In the genomic region with DNA sequence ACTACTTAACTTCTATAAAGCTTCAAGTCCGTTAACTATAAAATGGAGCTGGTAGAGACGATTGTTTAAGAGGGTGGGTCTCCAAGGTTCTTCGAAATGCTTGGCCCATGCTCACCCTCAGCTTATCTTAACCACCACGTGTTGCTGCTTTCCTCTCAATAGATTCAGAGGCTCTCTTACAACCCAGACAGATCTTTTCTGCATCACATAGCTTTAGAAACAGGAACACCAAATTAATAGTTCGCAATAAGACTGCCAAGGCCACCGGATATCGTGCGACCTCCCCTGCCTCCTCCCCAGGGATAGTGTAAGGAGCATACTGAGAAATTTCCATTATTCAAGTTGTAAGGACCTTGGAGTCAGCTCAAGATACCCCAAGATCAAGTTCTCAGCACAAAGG, we compare ENCODE assay signal across 18 mouse cellular contexts.
DNase-seq lines count a peak whose midpoint lies in the region; ATAC-seq and TF ChIP-seq lines count a peak whose summit lies in the region.
"Had no signal": no experiment of that assay in that cellular context is flagged by ENCODE, and none has a peak within 500 bp of the region (broad histone marks: within the 10 kb centered on the region; RNA-seq: fewer than 3 reads in every experiment).

No protein-coding gene starts in this region.

- ATAC-seq in erythroid progenitor cell, adult 5-6 weeks (replicated peaks; ENCODE audit: low FRiP score, poor library complexity, severe bottlenecking), result peak; percentile 41
- peak; percentile 16; the same call in 1 of the 2 replicates for ATAC-seq in liver, embryonic 15.5 days (ENCODE audit: insufficient read depth)
- ATAC-seq in hindbrain, embryonic 11.5 days (ENCODE audit: low FRiP score), result no peak
- ATAC-seq: forebrain, embryonic 15.5 days; hindbrain, embryonic 16.5 days had no signal

- no peak overlapping the region for H3K4me3 ChIP-seq in kidney, adult 2 months (ENCODE audit: insufficient read depth, low read depth, low read length)
- no peak overlapping the region for H3K4me3 ChIP-seq in liver, embryonic 15.5 days (replicated peaks)
- H3K4me3 ChIP-seq in hindbrain, embryonic 11.5 days (ENCODE audit: low read depth, low read length), result no peak overlapping the region
- H3K4me3 ChIP-seq: forebrain, embryonic 15.5 days; heart, embryonic 15.5 days; neural tube, embryonic 12.5 days had no signal

- H3K9ac ChIP-seq in liver, embryonic 15.5 days, result peak overlapping the region; percentile 31; the same call in 1 of the 2 replicates
- H3K9ac ChIP-seq in hindbrain, embryonic 11.5 days (ENCODE audit: low read depth, low read length), result no peak overlapping the region
- H3K9ac ChIP-seq: forebrain, embryonic 15.5 days; heart, embryonic 15.5 days; neural tube, embryonic 12.5 days had no signal

- H3K9me3 ChIP-seq in liver, embryonic 15.5 days (replicated peaks), result no peaks in the 10 kb centered on the region
- H3K9me3 ChIP-seq in hindbrain, embryonic 11.5 days (ENCODE audit: control insufficient read depth, low read length), result no peaks in the 10 kb centered on the region
- H3K9me3 ChIP-seq: forebrain, embryonic 15.5 days; G1E; heart, embryonic 15.5 days; neural tube, embryonic 12.5 days had no signal

- WGBS in kidney, adult 2 months, result 68% methylated on average over 8 of the region's 8 CpGs
- WGBS in liver, embryonic 15.5 days (ENCODE audit: insufficient replicate concordance), result 37% methylated on average over 8 of the region's 8 CpGs
- WGBS in hindbrain, embryonic 11.5 days, result 91% methylated on average over 8 of the region's 8 CpGs

- H3K4me1 ChIP-seq in kidney, adult 2 months (ENCODE audit: control insufficient read depth, insufficient read depth, low read length), result no peaks in the 10 kb centered on the region; the same call in 1 of the 2 replicates
- peaks cover 89% of the 10 kb centered on the region for H3K4me1 ChIP-seq in liver, embryonic 15.5 days (replicated peaks)
- H3K4me1 ChIP-seq in hindbrain, embryonic 11.5 days (replicated peaks; ENCODE audit: control insufficient read depth, insufficient read depth, low read length), result no peaks in the 10 kb centered on the region
- H3K4me1 ChIP-seq: forebrain, embryonic 15.5 days; heart, embryonic 15.5 days had no signal

- no peaks in the 10 kb centered on the region for H3K27me3 ChIP-seq in kidney, adult 2 months (replicated peaks; ENCODE audit: control insufficient read depth, insufficient read depth, low read length)
- H3K27me3 ChIP-seq in liver, embryonic 15.5 days, result no peaks in the 10 kb centered on the region
- H3K27me3 ChIP-seq in hindbrain, embryonic 11.5 days (ENCODE audit: control insufficient read depth, insufficient read depth, low read length), result no peaks in the 10 kb centered on the region
- H3K27me3 ChIP-seq: forebrain, embryonic 15.5 days; heart, embryonic 15.5 days; neural tube, embryonic 12.5 days had no signal

- peak; percentile 67 for DNase-seq in kidney, adult 2 months
- no peak for DNase-seq in kidney, adult 18-20 months
- DNase-seq in kidney, postnatal 25 days, result peak; percentile 35 to 53
- no peak for DNase-seq in hindbrain, embryonic 11.5 days (ENCODE audit: low spot score)
- DNase-seq in adrenal gland, adult 8-10 months, result no peak
- DNase-seq: adrenal gland, postnatal 25 days; cerebellum, adult 9-11 months; embryo, embryonic 11 days; lung, postnatal 10 days; right cerebral cortex, postnatal 4 days; thymus, adult 18-20 months had no signal

- TF ChIP-seq POLR2A in kidney, adult 2 months (IDR thresholded peaks at IDR 0.05; ENCODE audit: low read depth, low read length), result no peak

- no peaks in the 10 kb centered on the region for H3K36me3 ChIP-seq in kidney, adult 2 months (ENCODE audit: control insufficient read depth, insufficient read depth, low read length)
- no peaks in the 10 kb centered on the region for H3K36me3 ChIP-seq in liver, embryonic 15.5 days (replicated peaks)
- H3K36me3 ChIP-seq in hindbrain, embryonic 11.5 days (ENCODE audit: control insufficient read depth, insufficient read depth, low read length), result no peaks in the 10 kb centered on the region
- H3K36me3 ChIP-seq: forebrain, embryonic 15.5 days; G1E; heart, embryonic 15.5 days; neural tube, embryonic 12.5 days had no signal

- TF ChIP-seq CTCF in kidney, adult 2 months (conservative IDR thresholded peaks at IDR 0.05; ENCODE audit: insufficient read depth, insufficient read length, low read depth, low read length), result no peak

- H3K27ac ChIP-seq in kidney, adult 2 months (ENCODE audit: insufficient read depth, low read depth, low read length), result peak overlapping the region; percentile 57; the same call in 1 of the 2 replicates
- H3K27ac ChIP-seq in liver, embryonic 15.5 days (replicated peaks), result peak overlapping the region; percentile 96
- H3K27ac ChIP-seq in hindbrain, embryonic 11.5 days (ENCODE audit: low read depth, low read length), result no peak overlapping the region
- H3K27ac ChIP-seq: forebrain, embryonic 15.5 days; heart, embryonic 15.5 days; neural tube, embryonic 12.5 days had no signal

- peak overlapping the region; percentile 30; the same call in 1 of the 2 replicates for H3K4me2 ChIP-seq in liver, embryonic 15.5 days
- H3K4me2 ChIP-seq in hindbrain, embryonic 11.5 days (replicated peaks; ENCODE audit: low read depth, low read length), result no peak overlapping the region
- H3K4me2 ChIP-seq: forebrain, embryonic 15.5 days; heart, embryonic 15.5 days; neural tube, embryonic 12.5 days had no signal

Comparison
In these comparisons a context has a peak if more than half of its experiments do, and no peak if none do; other contexts are left out.
1. DNase-seq: peak in kidney, adult 2 months (single experiment) and kidney, postnatal 25 days (2 of 2); none in kidney, adult 18-20 months (single experiment), hindbrain, embryonic 11.5 days (single experiment) and adrenal gland, adult 8-10 months (single experiment).